Mouse (Mus musculus) CH12.LX (cell line): ENCODE measurements at regions not wholly inside any gene's neighbourhood (a gene's known extent, or its start where the extent isn't known, plus 50 kb on each side); places are given as distances from the start of the nearest gene placed in this dataset.

Experiments used
- DNase-seq: peaks from one replicate; pipeline ENCODE4 v3.0.0-alpha.2; 2013; ENCODE audit errors: extremely low read depth
- H3K27ac ChIP-seq: 2 replicates; pipeline ENCODE4 v1.5.1; 2012; ENCODE audit warnings: low read depth, mild to moderate bottlenecking, control low read depth, moderate library complexity; ENCODE audit not compliant: insufficient read depth
- H3K27me3 ChIP-seq: replicated peaks from 2 replicates; pipeline ENCODE3; 2012; ENCODE audit warnings: inconsistent platforms
- H3K36me3 ChIP-seq, 2 experiments: replicated peaks in 1 of 2; 2 replicates each; pipeline versions ENCODE3 to v1.6.1; 2012; ENCODE audit warnings: inconsistent platforms in 1 of 2, low read length in 1 of 2, mild to moderate bottlenecking in 1 of 2, mixed read lengths in 1 of 2, moderate library complexity in 1 of 2; ENCODE audit not compliant: control insufficient read depth in 1 of 2, insufficient read depth in 1 of 2
- H3K4me1 ChIP-seq, 2 experiments: 2 replicates each; pipeline ENCODE4 v1.6.1; 2012; ENCODE audit warnings: inconsistent platforms in 1 of 2, moderate library complexity in 1 of 2; ENCODE audit not compliant: insufficient read depth in 2 of 2, control insufficient read depth in 1 of 2
- H3K4me2 ChIP-seq: 2 replicates; pipeline ENCODE4 v1.6.1; 2012; ENCODE audit warnings: low read depth, mild to moderate bottlenecking, control low read depth; ENCODE audit not compliant: poor library complexity, insufficient read depth, severe bottlenecking
- H3K4me3 ChIP-seq, 3 experiments: fragments of 150-350 bp in 1 of 3; sonication (generic) in 1 of 3; replicated peaks in 1 of 3; 2 replicates each; pipeline versions ENCODE3 to v1.5.1; 2011 to 2012; ENCODE audit warnings: low read depth in 2 of 3, low read length in 2 of 3, mild to moderate bottlenecking in 2 of 3, moderate library complexity in 2 of 3, control low read depth in 1 of 3, improper control_type of control experiment in 1 of 3, inconsistent platforms in 1 of 3, mixed read lengths in 1 of 3; ENCODE audit not compliant: poor library complexity in 1 of 3
- H3K79me2 ChIP-seq: replicated peaks from 2 replicates; pipeline ENCODE4 v1.6.1; 2012; ENCODE audit warnings: mild to moderate bottlenecking, moderate library complexity; ENCODE audit not compliant: control insufficient read depth, poor library complexity, insufficient read depth, severe bottlenecking; ENCODE audit errors: extremely low read depth
- H3K9ac ChIP-seq: 2 replicates; pipeline ENCODE4 v1.6.1; 2012; ENCODE audit warnings: low read depth, mild to moderate bottlenecking, control low read depth, moderate library complexity; ENCODE audit not compliant: insufficient read depth
- H3K9me3 ChIP-seq: replicated peaks from 2 replicates; pipeline ENCODE3; 2012; ENCODE audit warnings: low read length, inconsistent platforms, mixed read lengths
- BHLHE40 ChIP-seq: IDR thresholded peaks from 2 replicates; pipeline ENCODE4 v1.6.1; 2011; ENCODE audit warnings: mild to moderate bottlenecking, low read depth, low read length, improper control_type of control experiment
- GABPA ChIP-seq: IDR thresholded peaks from 2 replicates; pipeline ENCODE4 v1.6.1; 2012; ENCODE audit warnings: low read depth, low read length, improper control_type of control experiment, inconsistent platforms; ENCODE audit not compliant: insufficient replicate concordance
- HCFC1 ChIP-seq: IDR thresholded peaks from 2 replicates; pipeline ENCODE4 v1.6.1; 2012; ENCODE audit warnings: low read depth, mild to moderate bottlenecking, inconsistent platforms, low read length, improper control_type of control experiment
- IRF4 ChIP-seq: IDR thresholded peaks from 2 replicates; pipeline ENCODE4 v1.6.1; 2014; ENCODE audit warnings: low read depth, mild to moderate bottlenecking, inconsistent platforms, low read length, improper control_type of control experiment
- MAZ ChIP-seq: IDR thresholded peaks from 2 replicates; pipeline ENCODE4 v1.6.1; 2012; ENCODE audit warnings: low read depth, mild to moderate bottlenecking, inconsistent platforms, low read length, improper control_type of control experiment, moderate library complexity
- MYC ChIP-seq: IDR thresholded peaks from 2 replicates; pipeline ENCODE4 v1.6.1; 2011; ENCODE audit warnings: low read depth, mild to moderate bottlenecking, improper control_type of control experiment, low read length
- NELFE ChIP-seq: IDR thresholded peaks from 2 replicates; pipeline ENCODE4 v1.6.1; 2011; ENCODE audit warnings: low read depth, low read length, improper control_type of control experiment
- NRF1 ChIP-seq: IDR thresholded peaks from 2 replicates; pipeline ENCODE4 v1.6.1; 2014; ENCODE audit warnings: low read depth, mild to moderate bottlenecking, inconsistent platforms, low read length, improper control_type of control experiment, moderate library complexity
- PAX5 ChIP-seq: IDR thresholded peaks from 2 replicates; pipeline ENCODE4 v1.6.1; 2012; ENCODE audit warnings: low read length, inconsistent platforms, mixed read lengths
- POLR2A ChIP-seq: IDR thresholded peaks from 2 replicates; pipeline ENCODE4 v1.6.1; 2011; ENCODE audit warnings: low read depth, mild to moderate bottlenecking, improper control_type of control experiment, low read length
- POLR2AphosphoS2 ChIP-seq: IDR thresholded peaks from 2 replicates; pipeline ENCODE4 v1.6.1; 2011; ENCODE audit warnings: low read depth, low read length, improper control_type of control experiment
- SIN3A ChIP-seq: IDR thresholded peaks from 2 replicates; pipeline ENCODE4 v1.6.1; 2012; ENCODE audit warnings: low read length, improper control_type of control experiment, inconsistent platforms
- TBP ChIP-seq: conservative IDR thresholded peaks from 2 replicates; pipeline ENCODE4 v1.6.1; 2011; ENCODE audit warnings: low read depth, low read length, improper control_type of control experiment
- TCF12 ChIP-seq: IDR thresholded peaks from 2 replicates; pipeline ENCODE4 v1.6.1; 2014; ENCODE audit warnings: low read depth, mild to moderate bottlenecking, inconsistent platforms, low read length, improper control_type of control experiment
- USF1 ChIP-seq: IDR thresholded peaks from 2 replicates; pipeline ENCODE4 v1.6.1; 2014; ENCODE audit warnings: low read depth, mild to moderate bottlenecking, inconsistent platforms, low read length, improper control_type of control experiment
- USF2 ChIP-seq: conservative IDR thresholded peaks from 2 replicates; pipeline ENCODE4 v1.6.1; 2011; ENCODE audit warnings: low read depth, low read length, improper control_type of control experiment
- ZKSCAN1 ChIP-seq: IDR thresholded peaks from 2 replicates; pipeline ENCODE4 v1.6.1; 2012; ENCODE audit warnings: low read depth, inconsistent platforms, low read length, improper control_type of control experiment, borderline replicate concordance
- ZNF384 ChIP-seq: IDR thresholded peaks from 2 replicates; pipeline ENCODE4 v1.6.1; 2012; ENCODE audit warnings: low read depth, low read length, improper control_type of control experiment, inconsistent platforms
- dilution Hi-C: fragments of 300-500 bp; cut with MboI; formaldehyde crosslinking; loops from 2 replicates; pipeline ENCODE4 v1.14.3; 2020; ENCODE audit warnings: low sequenced_read_pairs; ENCODE audit not compliant: extremely low pct_unique_long_range_greater_than_20kb, extremely low pct_ligation_motif_present
- in situ Hi-C: fragments of 300-500 bp; cut with MboI; formaldehyde crosslinking; loops from 3 replicates; pipeline ENCODE4 v1.14.3; 2019; ENCODE audit warnings: low sequenced_read_pairs, low pct_ligation_motif_present, low pct_unique_long_range_greater_than_20kb, mixed read lengths

GRCm38 (mm10) chr14:25108101-25108652 lies 350.8 kb upstream of the Zmiz1 start:
- H3K9ac ChIP-seq, result no peak overlapping the region
- H3K27ac ChIP-seq, result no peak overlapping the region
- in situ Hi-C loops (loop anchor here (25.0 kb wide), 1 partner anchor 579 kb away; the partner anchor contains the start of gene Ppif), dilution Hi-C loops (no loop called here)
- H3K27me3 ChIP-seq, result no peaks in the 10 kb centered on the region
- peaks cover 0 to 4% of the 10 kb centered on the region in 2 experiments; a peak in 2 of 4 replicates for H3K4me1 ChIP-seq
- no peak for DNase-seq
- TF ChIP-seq TBP, result no peak
- no peak for TF ChIP-seq NRF1
- TF ChIP-seq MYC, result no peak
- TF ChIP-seq BHLHE40, result no peak
- no peak for TF ChIP-seq USF2
- TF ChIP-seq USF1, result no peak
- TF ChIP-seq IRF4, result no peak
- TF ChIP-seq POLR2AphosphoS2, result no peak
- no peak for TF ChIP-seq SIN3A
- no peak for TF ChIP-seq POLR2A
- no peak for TF ChIP-seq PAX5
- TF ChIP-seq MAZ, result no peak
- TF ChIP-seq GABPA, result no peak
- TF ChIP-seq ZNF384, result no peak
- TF ChIP-seq NELFE, result no peak
- TF ChIP-seq HCFC1, result no peak
- H3K4me3 ChIP-seq, result no peak overlapping the region
- H3K9me3 ChIP-seq, result no peaks in the 10 kb centered on the region
- H3K36me3 ChIP-seq, result no peaks in the 10 kb centered on the region
- H3K79me2 ChIP-seq, result no peaks in the 10 kb centered on the region
- no peak overlapping the region for H3K4me2 ChIP-seq

GRCm38 (mm10) chr14:25108701-25109290 lies 350.2 kb upstream of the Zmiz1 start:
- Histone ChIP-seq H3K36me3 (no peaks in the 10 kb centered on the region), H3K27ac (no peak overlapping the region), H3K9ac (no peak overlapping the region), H3K4me1 (peaks cover 0 to 4% of the 10 kb centered on the region in 2 experiments; a peak in 2 of 4 replicates), H3K79me2 (no peaks in the 10 kb centered on the region), H3K9me3 (no peaks in the 10 kb centered on the region), H3K27me3 (no peaks in the 10 kb centered on the region), H3K4me3 (no peak overlapping the region), H3K4me2 (no peak overlapping the region)
- DNase-seq, result no peak
- in situ Hi-C loops (loop anchor here (25.0 kb wide), 1 partner anchor 579 kb away; the partner anchor contains the start of gene Ppif), dilution Hi-C loops (no loop called here)
- TF ChIP-seq TBP (no peak), TCF12 (no peak), ZKSCAN1 (no peak)
